Mouse (Mus musculus): ENCODE measurements around the gene Sv2a.

GRCm38 (mm10) chr3:96178902-96179301 is 2.0 kb upstream of the Sv2a start:
- no peak for TF ChIP-seq POLR2A (IDR thresholded peaks at IDR 0.05; ENCODE audit: borderline replicate concordance, insufficient read depth, low read length)
- no peak for TF ChIP-seq CTCF (IDR thresholded peaks at IDR 0.05; ENCODE audit: borderline replicate concordance, insufficient read depth, low read depth, low read length)
